Mouse (Mus musculus): ENCODE results near the gene Btnl10. TPM values are rescaled to one million over a fixed set of nuclear protein-coding genes. Genes with fewer than 3 reads are reported as not detected.
A peak's percentile ranks its signal among the peaks of the same experiment; 100 is the strongest.

Gene Btnl10
- total RNA-seq, 1 experiment = not detected

DNA sequence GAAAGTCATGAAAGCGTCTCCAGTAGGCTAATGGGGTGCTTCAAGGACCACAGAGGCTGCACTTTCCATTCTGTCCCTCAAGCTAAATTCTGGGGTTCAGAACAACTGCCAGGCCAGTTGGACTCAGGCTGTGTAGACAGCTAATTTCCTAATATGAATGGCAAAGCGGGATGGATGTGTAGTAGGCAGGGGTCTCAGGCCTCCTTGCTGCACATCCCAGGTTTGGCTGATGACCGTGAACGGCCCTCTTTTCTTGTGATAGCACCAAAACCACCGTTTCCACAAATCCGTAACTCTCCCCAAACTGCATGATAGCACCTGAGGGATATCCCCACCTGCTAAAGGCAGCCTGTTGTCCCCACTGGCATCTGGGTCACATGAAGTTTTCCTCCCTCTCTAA is 40.8 kb downstream of the Btnl10 start:
- H3K9me3 ChIP-seq (ENCODE audit: control insufficient read depth, insufficient read depth, low read depth, low read length) = no peaks in the 10 kb centered on the region
- DNase-seq (ENCODE audit: low read depth, low spot score) = no peak
- peaks cover 5% of the 10 kb centered on the region; the same call in 1 of the 2 replicates for H3K36me3 ChIP-seq (ENCODE audit: control insufficient read depth, insufficient read depth, low read length, poor library complexity, severe bottlenecking)
- TF ChIP-seq CHD2 (IDR thresholded peaks at IDR 0.05; ENCODE audit: low read depth, low read length) (no peak), ZNF384 (IDR thresholded peaks at IDR 0.05; ENCODE audit: low read depth, low read length) (no peak), HCFC1 (IDR thresholded peaks at IDR 0.05; ENCODE audit: borderline replicate concordance, insufficient read depth, low read length) (no peak), MAFK (IDR thresholded peaks at IDR 0.05; ENCODE audit: insufficient read depth, low read depth, low read length) (no peak), ZC3H11A (IDR thresholded peaks at IDR 0.05; ENCODE audit: borderline replicate concordance, low read depth, low read length) (no peak)
- H3K4me3 ChIP-seq (ENCODE audit: insufficient read depth in 1 of 2, low read depth in 1 of 2, low read length in 2 of 2, poor library complexity in 1 of 2, severe bottlenecking in 1 of 2) = no peak overlapping the region
- peaks cover 0 to 3% of the 10 kb centered on the region in 2 experiments; a peak in 2 of 4 replicates for H3K4me1 ChIP-seq (ENCODE audit: control insufficient read depth in 2 of 2, insufficient read depth in 2 of 2, low read length in 2 of 2, poor library complexity in 1 of 2)
- no peak overlapping the region for H3K27ac ChIP-seq (ENCODE audit: insufficient read depth, low read depth, low read length, poor library complexity, severe bottlenecking)
- in situ Hi-C loops (cut with MboI; ENCODE audit: low sequenced_read_pairs in 2 of 2, unreplicated experiment in 2 of 2) = no loop called here
- H3K9ac ChIP-seq (ENCODE audit: insufficient read depth, low read depth, low read length, poor library complexity, severe bottlenecking) = no peak overlapping the region

DNA sequence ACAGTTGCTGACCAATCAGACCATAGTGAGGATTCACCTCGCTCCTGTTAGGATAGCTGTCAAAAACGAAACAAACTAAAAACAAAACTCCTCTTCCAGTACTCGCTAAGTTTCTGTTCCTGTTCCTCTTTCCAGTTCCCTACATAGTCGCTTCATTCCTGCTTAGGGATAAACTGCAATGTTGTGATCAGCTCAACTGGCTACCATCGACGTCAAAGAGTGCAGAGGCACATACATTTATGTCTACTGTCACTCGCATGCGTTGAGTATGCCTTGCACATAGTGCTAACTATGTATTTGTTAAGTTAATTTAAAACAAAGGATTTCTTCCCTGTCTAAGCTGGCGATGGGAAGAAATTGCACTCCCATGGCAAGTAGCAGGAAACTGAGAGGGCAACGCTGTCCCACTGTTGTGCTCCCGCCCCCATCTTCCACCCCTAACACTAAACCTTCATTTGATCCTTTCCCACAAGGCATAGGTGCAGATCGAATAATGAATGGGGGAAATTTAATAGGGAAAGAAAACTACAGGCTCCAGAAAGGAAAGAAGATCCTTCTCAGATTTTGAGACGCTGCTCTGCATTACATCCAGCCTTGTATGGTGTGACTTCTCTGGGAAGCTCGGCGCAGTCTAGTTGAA is 41.6 kb downstream of the Btnl10 start:
- H3K36me3 ChIP-seq (ENCODE audit: control insufficient read depth, insufficient read depth, low read length, poor library complexity, severe bottlenecking) = peaks cover 5% of the 10 kb centered on the region; the same call in 1 of the 2 replicates
- H3K4me1 ChIP-seq (ENCODE audit: control insufficient read depth in 2 of 2, insufficient read depth in 2 of 2, low read length in 2 of 2, poor library complexity in 1 of 2) = peaks cover 0 to 3% of the 10 kb centered on the region in 2 experiments; a peak in 2 of 4 replicates
- in situ Hi-C loops (cut with MboI; ENCODE audit: low sequenced_read_pairs in 2 of 2, unreplicated experiment in 2 of 2) = no loop called here
- no peak overlapping the region for H3K9ac ChIP-seq (ENCODE audit: insufficient read depth, low read depth, low read length, poor library complexity, severe bottlenecking)
- no peak overlapping the region for H3K27ac ChIP-seq (ENCODE audit: insufficient read depth, low read depth, low read length, poor library complexity, severe bottlenecking)
- DNase-seq (ENCODE audit: low read depth, low spot score) = no peak
- no peaks in the 10 kb centered on the region for H3K9me3 ChIP-seq (ENCODE audit: control insufficient read depth, insufficient read depth, low read depth, low read length)
- TF ChIP-seq CHD2 (IDR thresholded peaks at IDR 0.05; ENCODE audit: low read depth, low read length) (no peak), MAFK (IDR thresholded peaks at IDR 0.05; ENCODE audit: insufficient read depth, low read depth, low read length) (no peak), ZNF384 (IDR thresholded peaks at IDR 0.05; ENCODE audit: low read depth, low read length) (no peak), ZC3H11A (IDR thresholded peaks at IDR 0.05; ENCODE audit: borderline replicate concordance, low read depth, low read length) (no peak), HCFC1 (IDR thresholded peaks at IDR 0.05; ENCODE audit: borderline replicate concordance, insufficient read depth, low read length) (no peak)
- 0 out of 4 replicates have a peak overlapping the region, but pooled peaks of 1 of the 2 experiments have one; percentile 44 for H3K4me3 ChIP-seq (ENCODE audit: insufficient read depth in 1 of 2, low read depth in 1 of 2, low read length in 2 of 2, poor library complexity in 1 of 2, severe bottlenecking in 1 of 2)

DNA sequence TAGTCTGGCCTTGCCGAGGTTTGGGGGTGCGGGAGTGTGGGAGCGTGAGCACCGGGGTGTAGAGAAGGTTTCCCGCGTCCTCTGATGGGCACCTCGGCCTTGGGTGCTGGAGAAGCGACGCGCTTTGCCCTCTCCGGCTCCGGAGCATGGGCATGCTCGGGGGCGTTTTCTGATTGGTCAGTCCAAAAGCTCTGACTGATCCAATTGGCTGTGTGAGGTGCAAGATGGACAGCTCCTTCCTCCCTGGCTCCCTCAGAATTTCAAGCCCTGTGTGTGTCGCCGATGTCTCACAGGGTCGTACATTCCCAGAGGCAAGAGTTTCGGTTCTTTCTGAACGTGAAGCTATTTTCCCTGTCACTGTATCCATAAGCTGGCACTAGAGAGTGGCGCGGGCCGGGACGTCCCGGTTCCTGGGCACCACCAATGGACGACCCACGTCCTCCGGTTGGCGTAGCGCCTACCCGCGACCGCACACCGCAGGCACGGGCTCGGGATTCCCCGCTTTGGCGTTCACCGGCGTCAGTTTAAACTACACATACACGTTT is 42.3 kb downstream of the Btnl10 start:
- H3K9ac ChIP-seq (ENCODE audit: insufficient read depth, low read depth, low read length, poor library complexity, severe bottlenecking) = no peak overlapping the region; the same call in 1 of the 2 replicates
- peak overlapping the region; percentile 60 to 73 for H3K4me3 ChIP-seq (ENCODE audit: insufficient read depth in 1 of 2, low read depth in 1 of 2, low read length in 2 of 2, poor library complexity in 1 of 2, severe bottlenecking in 1 of 2)
- no peak for DNase-seq (ENCODE audit: low read depth, low spot score)
- no peaks in the 10 kb centered on the region for H3K9me3 ChIP-seq (ENCODE audit: control insufficient read depth, insufficient read depth, low read depth, low read length)
- TF ChIP-seq HCFC1 (IDR thresholded peaks at IDR 0.05; ENCODE audit: borderline replicate concordance, insufficient read depth, low read length) = no peak
- no peak for TF ChIP-seq ZC3H11A (IDR thresholded peaks at IDR 0.05; ENCODE audit: borderline replicate concordance, low read depth, low read length)
- no peak for TF ChIP-seq ZNF384 (IDR thresholded peaks at IDR 0.05; ENCODE audit: low read depth, low read length)
- TF ChIP-seq MAFK (IDR thresholded peaks at IDR 0.05; ENCODE audit: insufficient read depth, low read depth, low read length) = no peak
- no peak for TF ChIP-seq CHD2 (IDR thresholded peaks at IDR 0.05; ENCODE audit: low read depth, low read length)
- H3K36me3 ChIP-seq (ENCODE audit: control insufficient read depth, insufficient read depth, low read length, poor library complexity, severe bottlenecking) = peaks cover 5% of the 10 kb centered on the region; the same call in 1 of the 2 replicates
- H3K4me1 ChIP-seq (ENCODE audit: control insufficient read depth in 2 of 2, insufficient read depth in 2 of 2, low read length in 2 of 2, poor library complexity in 1 of 2) = peaks cover 3% of the 10 kb centered on the region in 2 experiments; a peak in 2 of 4 replicates
- no peak overlapping the region for H3K27ac ChIP-seq (ENCODE audit: insufficient read depth, low read depth, low read length, poor library complexity, severe bottlenecking)
- in situ Hi-C loops (cut with MboI; ENCODE audit: low sequenced_read_pairs in 2 of 2, unreplicated experiment in 2 of 2) = no loop called here

DNA sequence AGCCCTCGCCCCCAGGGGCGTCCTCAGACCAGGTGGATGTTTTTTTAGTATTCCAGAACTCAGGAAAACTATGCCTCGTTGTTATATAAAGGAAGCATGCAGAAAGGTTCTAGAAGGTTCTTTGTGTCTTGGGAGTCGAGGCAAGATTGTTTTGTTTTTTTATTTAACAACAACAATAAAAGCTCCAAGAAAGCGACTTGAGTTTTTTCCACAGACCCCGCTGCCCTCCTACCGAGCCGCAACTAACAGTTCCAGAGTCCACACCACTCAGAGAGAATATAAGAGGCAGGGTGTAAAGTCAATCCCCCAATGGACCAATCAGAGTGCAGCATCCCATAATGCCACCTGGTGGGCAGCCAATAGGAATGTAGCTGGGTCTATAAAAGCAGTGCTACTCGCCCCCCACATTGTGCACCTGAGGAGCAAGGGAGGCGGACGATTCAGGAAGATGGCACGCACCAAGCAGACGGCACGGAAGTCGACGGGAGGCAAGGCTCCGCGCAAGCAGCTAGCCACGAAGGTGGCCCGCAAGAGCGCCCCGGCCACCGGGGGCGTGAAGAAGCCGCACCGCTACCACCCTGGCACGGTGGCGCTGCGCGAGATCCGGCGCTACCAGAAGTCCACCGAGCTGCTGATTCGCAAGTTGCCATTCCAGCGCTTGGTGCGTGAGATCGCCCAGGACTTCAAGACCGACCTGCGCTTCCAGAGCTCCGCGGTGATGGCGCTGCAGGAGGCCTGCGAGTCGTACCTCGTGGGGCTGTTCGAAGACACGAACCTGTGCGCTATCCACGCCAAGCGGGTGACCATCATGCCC is 43.9 kb downstream of the Btnl10 start:
- H3K36me3 ChIP-seq (ENCODE audit: control insufficient read depth, insufficient read depth, low read length, poor library complexity, severe bottlenecking) = peaks cover 5% of the 10 kb centered on the region; the same call in 1 of the 2 replicates
- peak overlapping the region; percentile 3 for H3K9ac ChIP-seq (ENCODE audit: insufficient read depth, low read depth, low read length, poor library complexity, severe bottlenecking)
- no peak for DNase-seq (ENCODE audit: low read depth, low spot score)
- H3K4me3 ChIP-seq (ENCODE audit: insufficient read depth in 1 of 2, low read depth in 1 of 2, low read length in 2 of 2, poor library complexity in 1 of 2, severe bottlenecking in 1 of 2) = peak overlapping the region; percentile 48 to 61
- no peak overlapping the region for H3K27ac ChIP-seq (ENCODE audit: insufficient read depth, low read depth, low read length, poor library complexity, severe bottlenecking)
- TF ChIP-seq CHD2 (IDR thresholded peaks at IDR 0.05; ENCODE audit: low read depth, low read length) (peak; percentile 51; the same call in 1 of the 2 replicates), ZC3H11A (IDR thresholded peaks at IDR 0.05; ENCODE audit: borderline replicate concordance, low read depth, low read length) (no peak), MAFK (IDR thresholded peaks at IDR 0.05; ENCODE audit: insufficient read depth, low read depth, low read length) (no peak), ZNF384 (IDR thresholded peaks at IDR 0.05; ENCODE audit: low read depth, low read length) (no peak)
- H3K4me1 ChIP-seq (ENCODE audit: control insufficient read depth in 2 of 2, insufficient read depth in 2 of 2, low read length in 2 of 2, poor library complexity in 1 of 2) = peaks cover 0 to 7% of the 10 kb centered on the region in 2 experiments; a peak in 2 of 4 replicates
- H3K9me3 ChIP-seq (ENCODE audit: control insufficient read depth, insufficient read depth, low read depth, low read length) = no peaks in the 10 kb centered on the region
- in situ Hi-C loops (cut with MboI; ENCODE audit: low sequenced_read_pairs in 2 of 2, unreplicated experiment in 2 of 2) = no loop called here

Measured in ES-E14 (cell line).